Mouse (Mus musculus) liver, postnatal 0 days (tissue): ENCODE results near the gene Rsu1.

Experiments used
- CTCF ChIP-seq: sonication (generic); IDR thresholded peaks from 2 replicates; pipeline ENCODE4 v1.5.1; 2016; ENCODE audit warnings: antibody characterized with exemption, low read depth
- EP300 ChIP-seq: IDR thresholded peaks from 2 replicates; pipeline ENCODE4 v1.6.1; 2016; ENCODE audit warnings: antibody characterized with exemption, low read depth, mild to moderate bottlenecking

DNA sequence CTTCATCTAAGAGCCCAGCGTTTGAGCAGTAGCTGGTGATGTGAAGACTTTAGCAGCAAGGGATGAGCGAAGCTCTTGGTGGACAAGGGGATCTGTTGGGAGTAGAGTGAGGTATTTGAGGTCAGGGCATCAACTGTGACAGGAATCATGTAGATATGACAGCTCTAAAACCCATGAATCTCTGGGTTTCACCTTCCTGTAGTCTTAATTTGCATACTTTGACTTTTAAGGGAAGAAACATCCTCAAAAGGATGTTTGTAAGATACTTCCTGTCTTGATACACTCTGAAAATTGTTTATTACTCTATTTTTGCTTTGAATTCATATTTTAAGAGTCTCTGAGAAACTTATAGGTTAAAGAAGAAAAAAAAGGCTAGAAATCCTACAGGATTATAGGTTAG, 183.4 kb downstream of the Rsu1 start:
- TF ChIP-seq CTCF, result no peak
- TF ChIP-seq EP300, result no peak
